Mouse (Mus musculus) lung, postnatal 14 days (tissue): ENCODE results near the gene Slc35g3.
"Not testable (repeated sequence)": the region's sequence is repeated elsewhere in the genome, so short reads cannot be mapped to it uniquely, and the experiment has no call there.

Experiments used
- DNase-seq: peaks from one replicate; pipeline ENCODE4 v3.0.0; 2021

Gene Slc35g3

DNA sequence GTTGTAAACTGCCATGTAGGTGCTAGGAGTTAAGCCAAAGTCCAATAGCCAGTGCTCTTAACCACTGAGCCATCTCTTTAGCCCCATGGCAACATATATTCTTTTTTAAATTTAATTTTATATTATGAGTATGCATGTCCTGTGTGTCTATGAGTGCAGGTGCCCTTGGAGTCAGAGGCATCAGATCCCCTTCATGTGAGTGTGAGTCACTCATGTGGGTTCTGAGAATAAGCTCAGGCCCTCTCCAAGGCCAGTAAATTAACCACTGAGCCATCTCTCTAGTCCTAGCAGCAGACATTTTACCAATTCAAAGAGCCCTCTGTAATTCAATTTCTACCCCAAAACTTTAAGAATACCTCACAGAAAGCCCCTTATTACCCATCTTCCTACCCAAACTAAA lies 9.1 kb downstream of the Slc35g3 start:
- no peak for DNase-seq

DNA sequence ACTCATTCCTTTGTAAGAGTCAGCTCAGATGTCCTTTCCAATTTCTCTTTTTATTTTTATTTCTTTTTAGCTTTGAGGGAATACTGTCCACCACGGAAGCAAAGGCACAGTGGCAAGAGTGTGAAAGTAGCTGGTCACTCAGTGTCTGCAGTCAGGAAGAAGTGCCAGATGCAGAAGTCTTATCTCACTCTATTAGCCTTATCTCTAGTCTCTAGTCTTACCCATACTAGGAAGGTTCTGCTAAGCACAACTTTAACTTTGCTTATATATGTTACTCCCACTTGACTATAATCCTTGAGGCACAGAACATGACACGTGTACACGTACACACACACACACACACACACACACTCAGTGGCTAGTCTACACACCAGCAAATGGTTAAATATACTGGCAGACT lies 10.1 kb downstream of the Slc35g3 start:
- no peak for DNase-seq

GRCm38 (mm10) chr11:69731408-69731807 lies 30.4 kb downstream of the Slc35g3 start:
- DNase-seq = not testable (repeated sequence)

DNA sequence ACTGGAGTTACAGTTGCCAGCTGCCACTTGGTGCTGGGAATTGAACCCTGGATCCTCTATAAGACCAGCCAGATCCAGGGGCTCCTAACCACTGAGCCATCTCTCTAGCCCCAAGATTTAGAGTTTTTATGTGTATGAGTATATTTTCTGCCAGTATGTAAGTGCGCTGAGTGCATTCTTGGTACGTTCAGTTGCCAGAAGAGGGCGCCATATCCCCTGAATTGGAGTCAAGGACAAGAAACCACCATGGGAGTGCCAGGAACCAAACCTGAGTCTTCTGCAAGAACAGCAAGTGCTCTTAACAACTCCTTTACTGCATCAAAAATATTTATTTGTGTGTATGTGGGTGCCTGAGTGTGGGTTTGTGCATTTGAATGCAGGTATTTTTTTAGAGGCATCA lies 32.7 kb downstream of the Slc35g3 start:
- DNase-seq = peak; percentile 78

GRCm38 (mm10) chr11:69725951-69726350 lies 35.8 kb downstream of the Slc35g3 start:
- DNase-seq = no peak

- DNase-seq = no peak
These were observed 38.7 kb downstream of the Slc35g3 start for GRCm38 (mm10) chr11:69723074-69723473.

DNA sequence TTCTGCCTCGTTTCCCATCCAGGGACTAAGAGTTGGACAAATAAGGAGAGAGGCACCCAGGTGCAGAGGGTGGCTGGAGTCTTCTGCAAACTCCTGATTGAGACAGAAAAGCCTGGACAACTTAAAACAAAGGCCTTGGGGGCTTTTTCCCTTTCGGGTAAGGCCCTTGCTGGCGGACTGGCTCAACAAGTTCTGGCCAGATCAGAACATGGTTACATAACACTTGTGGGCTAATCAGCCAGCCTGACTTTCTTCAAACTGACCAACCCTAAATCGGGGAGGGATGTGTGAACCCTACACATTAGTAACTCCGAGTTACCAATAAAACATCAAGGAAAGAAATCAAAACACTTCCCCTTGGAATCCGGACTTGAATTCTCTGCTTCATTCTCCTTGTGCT lies 40.9 kb downstream of the Slc35g3 start:
- DNase-seq = no peak

- DNase-seq = no peak
These were observed 42.3 kb downstream of the Slc35g3 start for GRCm38 (mm10) chr11:69719423-69719822.

- no peak for DNase-seq
These were observed 43.1 kb downstream of the Slc35g3 start for GRCm38 (mm10) chr11:69718661-69719060.

- no peak for DNase-seq
These were observed 44.8 kb downstream of the Slc35g3 start for GRCm38 (mm10) chr11:69716953-69717352.

DNA sequence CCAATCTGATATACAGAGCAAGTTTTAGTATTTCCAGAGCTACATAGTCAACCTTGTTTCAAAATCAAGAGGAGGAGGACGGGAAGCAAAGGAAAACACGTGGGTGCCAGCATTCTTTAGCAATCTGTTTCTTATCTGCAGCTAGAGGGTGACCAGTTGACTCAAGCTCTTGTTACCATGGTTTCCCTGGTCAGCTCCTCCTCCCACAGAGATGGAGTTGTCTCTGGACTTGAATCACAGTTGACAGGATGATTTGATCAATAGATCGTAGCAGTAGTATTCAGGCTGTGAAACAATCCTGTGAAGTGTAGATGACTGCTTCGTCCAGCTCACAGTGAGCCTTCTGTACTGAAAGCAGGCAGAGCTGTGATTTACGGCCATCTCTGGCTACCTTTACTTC lies 45.8 kb downstream of the Slc35g3 start:
- peak; percentile 19 for DNase-seq

DNA sequence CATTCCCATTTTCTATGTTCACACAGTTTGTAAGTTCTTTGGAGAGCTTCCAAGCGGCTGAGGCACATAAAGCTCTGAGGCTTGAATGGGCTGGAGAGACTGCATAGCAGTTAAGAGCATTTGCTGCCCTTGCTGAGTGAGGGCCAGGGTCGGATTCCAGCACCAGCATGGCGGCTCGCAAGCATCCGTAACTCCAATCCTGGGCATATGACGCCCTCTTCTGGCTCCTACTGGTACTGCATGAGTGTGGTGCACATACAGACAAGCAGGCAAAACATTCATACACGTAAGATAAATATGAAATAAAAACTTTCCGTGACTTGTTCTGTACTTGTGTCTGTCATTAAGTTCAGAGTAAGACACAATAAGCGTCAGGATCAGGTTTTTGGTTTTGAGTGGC lies 46.3 kb downstream of the Slc35g3 start:
- DNase-seq = peak; percentile 50

- no peak for DNase-seq
These were observed 47.0 kb downstream of the Slc35g3 start for GRCm38 (mm10) chr11:69714636-69715329.

- no peak for DNase-seq
These were observed 48.7 kb downstream of the Slc35g3 start for GRCm38 (mm10) chr11:69712954-69713672.

DNA sequence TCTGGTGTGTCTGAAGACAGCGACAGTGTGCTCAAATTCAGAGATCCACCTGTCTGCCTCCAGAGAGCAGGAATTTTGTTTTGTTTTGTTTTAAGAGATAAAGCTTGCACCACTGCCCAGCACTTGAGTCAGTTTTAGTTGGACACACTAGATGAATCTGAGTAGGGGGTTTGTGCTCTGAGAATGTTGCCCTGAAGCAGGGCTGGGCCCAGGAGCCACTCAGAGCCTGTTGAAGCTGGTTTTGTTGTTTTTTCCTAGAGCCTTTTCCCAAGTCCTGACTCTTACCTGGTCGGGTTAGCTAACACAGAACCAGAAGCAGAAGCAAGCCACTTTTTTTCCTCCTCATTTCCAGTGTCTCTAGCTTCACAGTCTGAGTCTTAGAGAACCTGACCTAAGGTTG lies 50.7 kb downstream of the Slc35g3 start:
- no peak for DNase-seq

DNA sequence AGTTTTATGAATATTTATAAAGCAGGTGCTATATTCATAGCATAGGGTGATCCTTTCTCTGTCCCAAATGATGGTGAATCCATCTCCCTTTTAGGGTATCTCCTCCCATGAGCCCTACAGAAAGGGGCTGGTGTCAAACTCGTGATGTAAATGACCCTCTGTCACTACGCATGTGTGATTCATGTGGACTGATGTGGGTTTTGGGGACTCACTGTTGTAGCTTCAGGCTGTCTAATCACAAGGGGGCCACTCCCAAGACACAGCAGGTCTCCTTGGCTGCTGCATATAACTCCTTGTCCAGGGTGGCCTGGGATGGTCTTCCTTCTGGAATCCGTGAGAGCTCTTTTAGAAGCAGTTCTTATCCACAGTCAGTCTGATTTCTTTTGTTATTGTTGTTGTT lies 51.3 kb downstream of the Slc35g3 start:
- no peak for DNase-seq
